Mouse (Mus musculus): ENCODE results near the gene Relt. TPM values are rescaled to one million over a fixed set of nuclear protein-coding genes. Genes with fewer than 3 reads are reported as not detected.
"Not testable (repeated sequence)": the region's sequence is repeated elsewhere in the genome, so short reads cannot be mapped to it uniquely, and the experiment has no call there.

Gene Relt
- polyA plus RNA-seq, 1 experiment from 2014 or later = 4.8 TPM

DNA sequence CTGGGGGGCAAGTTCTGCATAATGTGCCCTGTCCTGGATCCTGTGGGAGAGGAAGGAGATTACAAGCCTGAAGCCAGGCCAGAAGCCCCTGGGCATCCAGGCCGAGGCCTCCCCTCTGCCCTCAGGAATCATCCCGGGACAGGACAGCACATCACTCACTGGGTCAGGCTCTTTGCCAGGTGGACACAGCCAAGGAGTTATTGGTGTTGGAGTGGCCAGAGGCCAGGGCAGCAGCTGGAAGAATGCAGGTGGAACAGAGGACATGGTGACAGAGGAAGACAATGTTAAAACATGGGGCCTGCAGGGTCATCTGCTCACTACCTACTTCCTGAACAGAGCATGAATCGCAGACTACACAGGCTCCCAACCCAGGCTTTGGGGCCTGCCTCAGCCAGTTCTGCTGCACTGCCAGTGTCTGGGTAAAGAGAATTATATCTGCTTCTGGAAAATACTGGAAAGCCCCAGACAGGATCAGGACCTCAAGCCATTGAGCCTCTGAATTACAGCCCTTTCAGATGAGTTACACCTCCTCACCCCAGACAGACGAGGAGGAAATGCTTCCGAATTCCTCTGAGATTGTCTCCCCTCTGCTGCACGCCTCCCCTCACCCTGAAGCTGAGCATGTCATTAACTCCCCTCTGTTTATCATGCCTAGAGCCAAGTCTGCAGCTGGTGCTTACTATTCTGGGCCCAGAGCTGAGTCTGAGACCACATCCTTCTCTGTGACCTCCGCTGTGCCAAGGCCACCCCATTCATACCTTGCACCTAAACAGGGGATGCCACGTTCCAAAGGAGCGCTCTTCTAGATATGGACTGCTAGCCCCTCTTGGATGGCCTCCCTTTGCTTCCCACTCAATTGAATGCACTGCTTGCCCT is 11.5 kb downstream of the Relt start:
- DNase-seq (ENCODE audit: low spot score) = no peak
- 73% methylated on average over 9 of the region's 9 CpGs for WGBS
- Histone ChIP-seq H3K27me3 (replicated peaks; ENCODE audit: low read depth, poor library complexity, severe bottlenecking) (no peaks in the 10 kb centered on the region), H3K36me3 (replicated peaks) (peaks cover 23% of the 10 kb centered on the region), H3K4me1 (peaks cover 55% of the 10 kb centered on the region), H3K4me3 (no peak overlapping the region), H3K27ac (replicated peaks) (peak overlapping the region; percentile 27; the same call in 1 of the 2 replicates), H3K9me3 (no peaks in the 10 kb centered on the region)

DNA sequence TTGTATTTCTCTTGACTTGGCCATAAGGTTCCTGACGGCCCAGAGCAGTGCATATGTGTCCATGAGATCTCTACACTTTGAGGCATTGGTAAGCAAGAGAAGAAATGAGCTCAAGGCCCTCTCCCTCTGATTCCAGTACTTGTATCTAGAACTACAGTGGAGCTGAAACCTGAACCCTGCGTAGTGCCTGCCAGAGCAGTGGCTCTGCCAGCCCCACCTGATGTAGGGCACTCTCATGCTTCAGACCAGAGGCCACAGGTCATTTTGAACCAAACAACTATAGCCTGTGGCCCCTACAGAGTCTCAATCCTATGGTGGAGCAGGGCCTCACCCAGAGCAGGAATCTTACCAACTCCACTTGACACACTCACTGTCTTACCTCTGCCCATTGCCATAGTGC is 13.7 kb downstream of the Relt start:
- whole genome bisulfite sequencing = 86% methylated on average over 2 of the region's 2 CpGs
- Histone ChIP-seq H3K27ac (replicated peaks) (no peak overlapping the region), H3K4me3 (no peak overlapping the region), H3K9me3 (no peaks in the 10 kb centered on the region), H3K36me3 (replicated peaks) (peaks cover 23% of the 10 kb centered on the region), H3K4me1 (peaks cover 42% of the 10 kb centered on the region), H3K27me3 (replicated peaks; ENCODE audit: low read depth, poor library complexity, severe bottlenecking) (no peaks in the 10 kb centered on the region)
- no peak for DNase-seq (ENCODE audit: low spot score)

DNA sequence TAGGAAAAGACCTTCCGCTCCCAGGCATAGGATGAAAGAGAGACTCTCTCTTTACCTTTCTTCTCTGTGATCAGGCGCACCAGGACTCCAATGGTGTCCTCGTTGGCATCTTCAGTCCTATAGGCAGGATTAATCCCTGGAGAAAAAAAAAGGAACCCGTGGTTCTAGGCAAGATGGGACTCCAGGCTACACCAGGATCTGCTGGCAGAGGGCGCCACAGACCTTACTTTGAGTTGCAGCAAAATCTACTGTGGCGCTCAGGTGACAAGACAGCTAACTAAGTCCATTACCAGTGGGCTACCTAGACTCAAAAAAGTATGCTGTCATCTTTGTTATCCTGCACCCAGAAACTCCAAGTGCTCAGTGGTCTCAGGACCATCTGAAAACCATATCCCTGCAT is 14.5 kb downstream of the Relt start:
- Histone ChIP-seq H3K27ac (replicated peaks) (no peak overlapping the region), H3K4me1 (peaks cover 35% of the 10 kb centered on the region), H3K4me3 (no peak overlapping the region), H3K36me3 (replicated peaks) (peaks cover 24% of the 10 kb centered on the region), H3K27me3 (replicated peaks; ENCODE audit: low read depth, poor library complexity, severe bottlenecking) (no peaks in the 10 kb centered on the region), H3K9me3 (no peaks in the 10 kb centered on the region)
- 32% methylated on average over 6 of the region's 6 CpGs for WGBS
- DNase-seq (ENCODE audit: low spot score) = peak; percentile 64

DNA sequence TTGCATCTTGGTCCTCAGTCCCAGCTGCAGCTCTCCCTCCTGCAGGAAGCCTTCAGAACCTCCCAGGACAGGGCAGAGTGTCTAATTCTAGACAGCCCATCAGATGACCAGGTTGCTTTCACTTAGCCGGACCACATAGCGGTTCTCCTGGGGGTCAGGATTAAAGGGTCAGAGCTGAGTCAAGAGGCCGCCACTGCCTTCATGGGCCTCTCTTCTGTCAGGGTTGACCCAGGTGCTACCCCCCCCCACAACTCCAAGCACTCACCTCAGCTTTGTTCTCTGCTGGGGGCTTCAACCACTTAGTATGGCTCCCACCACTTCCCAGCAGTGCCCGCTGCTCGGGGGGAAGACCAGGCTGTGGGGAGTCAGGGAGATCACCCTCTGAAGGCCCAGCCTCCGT is 16.1 kb downstream of the Relt start:
- 86% methylated on average over 6 of the region's 6 CpGs for WGBS

DNA sequence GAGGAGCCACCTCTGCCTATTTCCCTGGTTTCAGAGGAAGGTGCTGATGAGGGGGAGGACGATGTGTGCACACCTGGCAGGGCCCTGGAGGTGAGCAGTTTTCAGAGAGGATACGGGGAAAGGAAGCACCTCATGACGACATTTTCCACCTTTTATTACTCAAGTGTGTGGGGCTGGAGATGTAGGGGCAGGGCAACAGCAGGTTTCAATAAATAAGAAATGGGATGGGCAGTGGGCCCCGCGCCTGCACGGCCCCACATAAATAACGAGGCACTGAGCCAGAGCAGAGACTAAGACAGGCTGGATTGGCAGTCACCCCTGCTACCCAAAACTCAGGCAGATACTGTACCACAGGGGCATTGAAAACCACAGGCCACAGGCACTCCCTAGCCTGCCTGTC is 17.2 kb downstream of the Relt start:
- WGBS = 77% methylated on average over 7 of the region's 7 CpGs
- H3K9me3 ChIP-seq; H3K4me3 ChIP-seq; H3K4me1 ChIP-seq; H3K27me3 ChIP-seq (replicated peaks; ENCODE audit: low read depth, poor library complexity, severe bottlenecking); DNase-seq (ENCODE audit: low spot score); H3K27ac ChIP-seq (replicated peaks): not testable (repeated sequence)
- H3K36me3 ChIP-seq (replicated peaks) = peaks cover 42% of the 10 kb centered on the region

More for the DNA sequence above, 16.1 kb downstream of the Relt start:
- peaks cover 35% of the 10 kb centered on the region for H3K36me3 ChIP-seq (replicated peaks)
- no peak for DNase-seq (ENCODE audit: low spot score)
- H3K4me1 ChIP-seq = peaks cover 19% of the 10 kb centered on the region
- H3K27ac ChIP-seq (replicated peaks) = no peak overlapping the region; the same call in 1 of the 2 replicates
- no peaks in the 10 kb centered on the region for H3K27me3 ChIP-seq (replicated peaks; ENCODE audit: low read depth, poor library complexity, severe bottlenecking)
- no peak overlapping the region for H3K4me3 ChIP-seq
- no peaks in the 10 kb centered on the region for H3K9me3 ChIP-seq

DNA sequence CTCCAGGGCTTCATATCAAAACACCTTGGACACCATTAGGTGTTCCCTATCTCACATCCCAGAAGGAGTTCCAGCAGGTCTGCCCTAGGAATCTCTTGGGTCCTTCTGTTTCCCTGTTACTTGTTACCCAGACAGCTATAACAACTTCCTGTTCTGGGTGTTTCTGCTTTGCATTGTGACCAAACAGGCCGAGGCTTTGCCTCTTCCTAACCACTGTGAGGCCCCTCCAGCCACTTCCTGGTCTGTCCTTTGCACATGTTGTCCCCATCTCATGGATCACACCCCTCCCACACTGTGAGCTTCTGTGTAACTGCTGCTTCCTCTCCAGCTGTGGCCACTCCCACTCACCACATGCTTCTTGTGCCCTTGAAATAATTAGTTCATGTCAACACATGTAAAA is 17.8 kb downstream of the Relt start:
- H3K4me3 ChIP-seq = no peak overlapping the region
- H3K9me3 ChIP-seq = no peaks in the 10 kb centered on the region
- peaks cover 7% of the 10 kb centered on the region for H3K4me1 ChIP-seq
- DNase-seq (ENCODE audit: low spot score) = no peak
- H3K27me3 ChIP-seq (replicated peaks; ENCODE audit: low read depth, poor library complexity, severe bottlenecking) = no peaks in the 10 kb centered on the region
- H3K27ac ChIP-seq (replicated peaks) = no peak overlapping the region
- H3K36me3 ChIP-seq (replicated peaks) = peaks cover 42% of the 10 kb centered on the region
- WGBS = 38% methylated on average over 1 of the region's 1 CpGs

DNA sequence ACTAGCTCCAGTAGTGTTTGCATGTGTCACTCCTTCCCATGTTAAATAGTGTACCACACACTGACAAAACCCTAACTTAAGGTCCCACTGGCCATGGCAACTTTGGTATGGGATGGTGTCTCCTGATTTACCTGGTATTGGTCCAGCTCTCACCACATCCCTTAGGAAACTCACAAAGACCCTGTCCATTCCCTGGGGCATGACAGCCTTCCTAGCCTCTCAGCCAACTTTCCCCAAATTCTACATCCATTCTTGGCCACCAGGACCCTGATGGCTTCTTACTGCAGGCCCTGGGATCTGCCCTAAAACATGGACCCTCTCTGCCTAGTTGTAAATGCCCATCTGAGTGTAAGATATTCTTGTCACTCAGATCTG is 18.2 kb downstream of the Relt start:
- DNase-seq (ENCODE audit: low spot score) = no peak
- H3K27ac ChIP-seq (replicated peaks) = no peak overlapping the region
- no peak overlapping the region for H3K4me3 ChIP-seq
- no peaks in the 10 kb centered on the region for H3K27me3 ChIP-seq (replicated peaks; ENCODE audit: low read depth, poor library complexity, severe bottlenecking)
- no peaks in the 10 kb centered on the region for H3K9me3 ChIP-seq
- peaks cover 39% of the 10 kb centered on the region for H3K36me3 ChIP-seq (replicated peaks)
- H3K4me1 ChIP-seq = peaks cover 7% of the 10 kb centered on the region

DNA sequence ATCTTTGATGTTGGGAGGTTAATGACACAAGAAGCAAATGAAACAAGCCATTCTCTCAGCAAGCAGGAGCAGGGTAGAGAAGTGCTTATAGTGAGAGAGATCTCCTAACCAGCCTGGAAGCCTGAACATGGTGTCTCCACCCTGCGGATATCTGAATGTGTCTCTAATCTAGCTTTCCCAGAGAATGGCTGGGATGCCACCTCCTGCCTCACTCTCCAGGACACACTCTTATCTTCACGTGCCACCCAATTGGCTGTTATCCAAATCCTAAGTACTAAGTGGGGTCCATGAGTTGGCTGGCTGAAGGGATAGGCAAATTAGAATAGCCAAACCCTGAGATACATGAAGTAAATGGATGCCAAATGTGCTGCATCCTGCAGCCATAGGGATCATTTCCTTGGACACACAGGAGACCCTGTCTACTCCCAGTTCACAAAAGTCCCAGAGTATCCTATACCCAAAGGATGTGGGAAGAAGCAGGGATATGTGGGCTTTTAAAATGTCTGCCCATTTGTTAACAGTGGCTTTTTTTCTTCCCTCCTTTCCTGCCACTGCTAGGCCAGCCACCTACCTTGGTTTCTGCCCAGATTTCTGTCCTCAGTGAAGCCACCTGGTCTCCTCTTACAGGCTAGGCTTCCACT is 18.7 kb downstream of the Relt start:
- peaks cover 40% of the 10 kb centered on the region for H3K36me3 ChIP-seq (replicated peaks)

DNA sequence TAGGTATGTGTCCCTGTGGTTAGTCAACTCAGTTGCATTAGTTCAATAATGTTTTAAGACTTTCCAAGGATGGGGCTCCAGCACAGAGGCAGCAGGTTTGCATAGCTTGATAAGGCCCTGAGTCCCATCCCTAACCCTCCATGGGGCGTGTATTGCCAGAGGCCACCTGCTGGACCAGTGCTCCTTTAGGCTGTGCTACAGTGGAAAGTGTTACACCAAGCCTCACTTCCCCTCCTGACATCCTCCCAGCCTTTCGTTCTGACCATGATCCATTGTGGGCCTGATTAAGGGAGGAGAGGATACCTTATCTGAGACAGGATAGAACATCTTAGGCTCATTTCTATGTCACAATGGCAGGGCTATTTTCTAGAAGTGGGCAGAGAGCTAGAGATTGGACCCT is 19.4 kb downstream of the Relt start:
- WGBS = 87% methylated on average over 2 of the region's 2 CpGs
- Histone ChIP-seq H3K36me3 (replicated peaks) (peaks cover 41% of the 10 kb centered on the region), H3K4me1 (peaks cover 7% of the 10 kb centered on the region), H3K27me3 (replicated peaks; ENCODE audit: low read depth, poor library complexity, severe bottlenecking) (no peaks in the 10 kb centered on the region), H3K27ac (replicated peaks) (no peak overlapping the region), H3K9me3 (no peaks in the 10 kb centered on the region), H3K4me3 (no peak overlapping the region)
- DNase-seq (ENCODE audit: low spot score) = no peak

More for the DNA sequence above, 18.7 kb downstream of the Relt start:
- Histone ChIP-seq H3K4me1 (peaks cover 7% of the 10 kb centered on the region), H3K4me3 (no peak overlapping the region), H3K27me3 (replicated peaks; ENCODE audit: low read depth, poor library complexity, severe bottlenecking) (no peaks in the 10 kb centered on the region), H3K27ac (replicated peaks) (no peak overlapping the region), H3K9me3 (no peaks in the 10 kb centered on the region)
- no peak for DNase-seq (ENCODE audit: low spot score)
- WGBS = 79% methylated on average over 2 of the region's 2 CpGs

DNA sequence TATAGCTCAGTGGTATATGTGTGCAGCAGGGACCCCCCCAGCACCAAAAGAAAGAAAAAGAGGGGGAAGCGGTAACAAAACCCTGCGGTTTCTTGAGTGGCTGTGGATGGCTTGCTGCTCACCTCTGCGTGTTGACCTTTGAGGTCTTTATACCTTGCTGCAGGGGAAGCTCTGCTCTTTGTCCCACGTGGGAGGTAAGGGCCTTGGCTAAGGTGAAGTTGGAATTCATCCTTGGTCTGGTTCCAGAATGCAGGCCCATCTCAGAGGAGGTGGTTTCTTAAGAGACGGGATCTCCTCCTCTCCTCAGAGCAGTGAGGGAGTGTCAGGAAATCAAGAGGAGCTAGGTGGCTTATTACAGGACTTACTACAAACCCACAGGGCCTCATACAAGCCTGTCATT is 21.1 kb downstream of the Relt start:
- peaks cover 46% of the 10 kb centered on the region for H3K36me3 ChIP-seq (replicated peaks)
- WGBS = 85% methylated on average over 5 of the region's 5 CpGs
- H3K4me1 ChIP-seq = peaks cover 7% of the 10 kb centered on the region
- H3K4me3 ChIP-seq = no peak overlapping the region
- no peak for DNase-seq (ENCODE audit: low spot score)
- no peaks in the 10 kb centered on the region for H3K27me3 ChIP-seq (replicated peaks; ENCODE audit: low read depth, poor library complexity, severe bottlenecking)
- no peak overlapping the region for H3K27ac ChIP-seq (replicated peaks)
- no peaks in the 10 kb centered on the region for H3K9me3 ChIP-seq

DNA sequence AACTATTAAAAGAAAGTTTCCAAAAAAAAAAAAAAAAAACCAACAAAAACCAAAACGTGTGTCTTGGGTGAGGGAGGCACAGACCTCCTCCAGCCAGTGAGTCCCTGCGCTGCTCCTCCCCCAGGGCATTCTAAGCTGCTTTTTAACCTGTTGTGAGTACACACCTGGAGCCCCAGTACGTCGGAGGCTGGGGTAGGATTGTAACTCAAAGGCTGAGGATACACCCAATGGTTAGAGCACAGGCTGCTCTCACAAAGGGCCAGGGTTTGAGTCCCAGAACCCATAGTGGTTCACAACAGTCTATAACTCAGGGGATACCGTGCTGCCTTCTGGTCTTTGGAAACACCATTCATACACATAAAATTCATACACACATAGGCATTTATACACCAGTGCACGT is 21.6 kb downstream of the Relt start:
- Histone ChIP-seq H3K9me3 (no peaks in the 10 kb centered on the region), H3K36me3 (replicated peaks) (peaks cover 47% of the 10 kb centered on the region), H3K27me3 (replicated peaks; ENCODE audit: low read depth, poor library complexity, severe bottlenecking) (no peaks in the 10 kb centered on the region), H3K4me1 (peaks cover 7% of the 10 kb centered on the region), H3K27ac (replicated peaks) (no peak overlapping the region), H3K4me3 (no peak overlapping the region)
- DNase-seq (ENCODE audit: low spot score) = no peak
- WGBS = 91% methylated on average over 6 of the region's 6 CpGs

DNA sequence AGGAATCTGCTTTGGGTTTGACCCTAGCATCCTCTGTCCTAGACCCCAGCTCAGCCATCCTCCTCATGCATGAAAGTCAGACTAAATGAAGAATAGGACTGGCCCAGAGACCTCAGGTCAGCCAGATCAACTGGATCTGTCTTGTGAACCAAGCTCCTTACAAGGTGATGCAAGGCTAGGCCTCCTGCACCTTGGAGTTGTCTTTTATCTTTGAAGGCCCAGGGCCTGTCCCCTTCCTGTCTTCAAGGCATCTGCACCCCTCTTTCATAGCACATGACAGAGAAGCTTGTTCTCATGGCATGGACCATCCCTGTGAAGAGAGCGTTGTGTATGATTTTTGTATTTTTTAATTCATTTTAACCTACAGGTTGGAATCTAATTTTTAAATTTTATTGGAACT is 22.3 kb downstream of the Relt start:
- Histone ChIP-seq H3K27me3 (replicated peaks; ENCODE audit: low read depth, poor library complexity, severe bottlenecking) (no peaks in the 10 kb centered on the region), H3K27ac (replicated peaks) (no peak overlapping the region), H3K4me3 (no peak overlapping the region), H3K4me1 (peaks cover 5% of the 10 kb centered on the region), H3K9me3 (no peaks in the 10 kb centered on the region), H3K36me3 (replicated peaks) (peaks cover 54% of the 10 kb centered on the region)
- 100% methylated on average over 1 of the region's 1 CpGs for WGBS
- DNase-seq (ENCODE audit: low spot score) = no peak

Data from embryonic facial prominence, embryonic 10.5 days (tissue).